Mouse (Mus musculus) adrenal gland, postnatal 0 days (tissue): ENCODE data around the gene Eif3c. TPM values are rescaled to one million over a fixed set of nuclear protein-coding genes. Genes with fewer than 3 reads are reported as not detected.

Experiments
- microRNA-seq: library from miRNA; unstranded; fragments of <30 nt; microRNA quantifications from one replicate; pipeline ENCODE4, GENCODE M21; 2016; ENCODE audit warnings: borderline replicate concordance; ENCODE audit not compliant: insufficient number of aligned reads
- polyA plus RNA-seq: library from polyadenylated mRNA; unstranded; fragments of >200 nt; fragmentation: Nextera tagmentation; extraction: Ambion mirVana; gene quantifications from 2 replicates; pipeline ENCODE4 v1.2.1, GENCODE M21; 2015

Gene Eif3c
- polyA plus RNA-seq, result 124 and 159 TPM in 2 replicates

DNA sequence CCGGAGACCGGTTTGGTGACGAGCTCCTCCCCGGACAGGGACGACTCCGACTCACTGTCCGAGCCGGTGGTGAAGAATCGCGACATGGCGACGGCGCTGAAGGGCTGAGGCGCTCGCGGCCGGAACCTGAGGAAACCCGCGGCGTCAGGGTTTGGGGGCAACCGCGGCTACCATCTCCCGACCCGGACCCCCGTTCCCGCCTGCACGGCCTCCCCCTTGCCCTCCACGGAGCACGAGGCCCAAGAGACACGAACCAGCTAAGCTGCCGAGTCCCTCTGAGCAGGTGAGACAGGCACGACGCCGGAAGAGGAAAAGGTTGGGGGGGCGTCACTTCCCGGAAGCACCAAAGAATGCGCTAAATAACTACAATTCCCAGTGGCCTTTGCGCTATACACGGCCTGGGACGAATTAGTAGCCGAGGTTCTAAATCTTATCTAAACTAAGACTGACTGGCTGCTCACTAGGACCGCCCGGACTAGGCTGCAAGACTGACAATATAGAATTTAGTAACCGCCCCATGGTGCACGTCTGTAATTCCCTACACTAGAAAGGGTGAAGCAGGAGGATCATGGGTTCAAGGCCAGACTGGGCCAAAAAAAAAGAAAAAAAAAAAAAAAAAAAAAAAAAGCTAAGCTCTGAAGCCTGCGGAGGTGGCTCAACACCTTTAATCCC is at the start of gene Eif3c:
Gene Eif3c (minus strand): TSS at position 318 of the 672 bp plus-strand sequence.

DNA sequence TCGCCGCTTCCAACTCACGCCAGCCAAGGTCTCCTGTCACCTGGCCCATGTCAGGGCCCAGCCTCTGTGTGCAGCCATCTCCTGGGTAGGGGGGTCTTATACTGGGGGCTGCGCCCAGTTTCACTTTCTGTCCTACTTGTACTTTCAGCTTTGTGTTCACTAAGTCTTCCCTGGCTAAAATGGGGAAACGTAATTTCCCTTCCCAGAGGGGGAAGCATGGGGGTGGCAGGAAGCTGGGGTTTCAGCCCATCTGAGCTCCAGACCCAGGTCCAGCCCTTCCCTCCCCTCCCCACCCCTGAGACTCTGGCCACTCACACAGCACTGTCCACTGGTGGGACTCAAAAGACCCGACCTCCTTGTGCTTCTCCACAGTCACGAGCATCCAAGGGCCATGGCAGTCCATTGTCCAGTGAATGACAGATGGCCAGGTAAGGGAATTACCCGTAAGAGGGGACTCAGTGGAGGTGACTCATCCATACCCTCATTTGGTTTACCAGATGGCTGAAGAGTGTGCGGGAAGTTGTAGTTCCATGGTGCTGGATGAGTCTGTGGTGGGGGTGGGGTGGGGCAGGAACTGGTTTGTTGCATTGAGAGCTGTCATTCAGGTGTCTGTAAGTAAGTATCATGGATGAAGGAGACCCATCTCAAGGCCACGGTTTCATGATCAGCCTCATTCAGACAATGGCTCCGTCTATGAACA is 28.8 kb upstream of the Eif3c start, which contains the start of gene Il27:
Gene Il27 (minus strand): TSS at position 80 of the 700 bp plus-strand sequence.

DNA sequence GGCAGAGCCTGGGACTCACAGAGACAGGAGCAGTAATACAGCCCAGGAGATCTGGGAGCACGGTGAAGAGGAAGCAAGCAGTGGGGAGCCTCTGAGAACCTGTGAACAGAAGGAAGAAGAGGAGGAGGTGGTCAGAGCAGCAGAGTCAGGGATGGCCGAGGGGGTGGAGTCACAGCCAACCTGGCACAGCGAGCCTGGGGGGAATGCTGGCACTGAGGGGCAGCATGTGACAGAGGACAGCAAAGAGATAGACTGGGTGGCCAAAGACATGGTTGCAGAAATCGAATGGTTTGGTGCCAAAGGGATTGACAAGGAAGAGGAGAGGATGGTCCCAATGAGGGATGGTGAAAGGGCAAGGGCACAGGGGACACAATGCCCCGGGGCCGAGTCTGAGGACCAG is 19.5 kb upstream of the Eif3c start, which contains the start of gene Cln3:
Gene Cln3 (minus strand): TSS at position 101 of the 400 bp plus-strand sequence.

DNA sequence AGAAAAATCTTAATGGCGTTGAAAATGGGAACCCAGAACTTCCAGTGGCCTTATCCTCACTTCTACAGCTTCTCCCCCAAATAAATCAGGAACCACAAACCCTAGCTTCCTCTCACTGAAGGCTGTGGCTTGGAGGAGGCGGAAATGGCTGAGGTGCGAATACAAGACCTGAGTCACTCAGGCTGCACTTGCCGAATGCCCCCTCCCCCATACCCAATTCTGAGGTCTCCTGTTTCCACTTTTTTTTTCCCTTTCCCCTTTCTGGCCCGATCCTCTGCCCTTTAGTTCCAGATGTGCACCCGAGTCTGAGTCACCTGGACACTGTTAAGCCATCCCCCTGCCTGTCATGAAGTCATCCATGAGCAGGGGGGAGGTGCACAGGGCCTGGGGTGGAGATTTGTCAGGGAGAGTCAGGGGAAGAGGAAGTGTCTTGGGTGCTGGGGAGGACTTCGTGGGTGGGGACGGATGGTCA is 18.3 kb upstream of the Eif3c start, which contains the start of gene Apobr:
Gene Apobr (plus strand): TSS at position 437 of the 472 bp plus-strand sequence.

DNA sequence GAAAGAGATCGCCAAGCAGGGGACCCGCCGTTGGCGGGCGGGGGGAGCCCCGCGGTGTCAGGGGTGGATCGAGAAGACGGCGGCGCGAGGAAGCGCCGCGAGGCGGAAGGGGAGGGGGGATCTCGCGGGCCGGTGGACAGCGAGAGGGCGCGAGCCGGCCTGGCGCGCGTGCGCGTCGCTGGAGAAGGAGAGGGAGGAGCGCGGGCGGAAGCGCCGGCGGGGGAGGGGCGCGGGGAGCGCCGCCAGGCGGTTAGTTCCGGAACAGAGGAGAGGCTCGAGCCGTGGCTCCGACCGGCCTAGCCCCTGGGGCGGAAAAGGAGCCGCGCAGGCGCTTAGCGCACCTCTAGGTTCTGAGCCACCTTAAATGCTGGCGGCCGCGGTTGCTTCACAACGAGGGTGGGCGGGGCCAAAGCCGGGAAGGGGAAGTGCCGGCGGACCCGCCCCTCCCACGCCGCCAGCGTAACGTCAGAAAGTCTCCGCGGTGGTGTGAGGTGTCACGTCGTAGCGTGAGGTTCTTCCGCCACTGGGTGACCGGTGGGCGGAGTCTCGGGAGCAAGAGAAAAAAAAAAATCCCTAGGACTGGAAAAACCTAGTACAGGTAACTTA is 62.8 kb downstream of the Eif3c start, which contains the start of gene Atxn2l:
Gene Atxn2l (minus strand): TSS at position 165 of the 606 bp plus-strand sequence.

Small RNAs within 50 kb of the gene (microRNA-seq; reads per million reads assigned to microRNA genes)
- gene Mir7059, result 2.5 reads per million

Other genes starting within 250 kb of the Eif3c start
- 1.2 and 1.6 TPM in 2 replicates for gene Lat, start 196.8 kb downstream of the Eif3c start, polyA plus RNA-seq
- gene Spns1, start 189.0 kb downstream of the Eif3c start, polyA plus RNA-seq, result 35.3 and 41.7 TPM in 2 replicates
- 1.8 and 1.9 TPM in 2 replicates for gene Nfatc2ip, start 169.7 kb downstream of the Eif3c start, polyA plus RNA-seq
- gene Cd19, start 151.5 kb downstream of the Eif3c start, polyA plus RNA-seq, result 0.88 and 1.1 TPM in 2 replicates
- gene Rabep2, start 137.7 kb downstream of the Eif3c start, polyA plus RNA-seq, result 26.7 and 56.7 TPM in 2 replicates
- gene Atp2a1, start 103.3 kb downstream of the Eif3c start, polyA plus RNA-seq, result 2.9 and 14.1 TPM in 2 replicates
- 29.9 and 34.6 TPM in 2 replicates for gene Sh2b1, start 91.0 kb downstream of the Eif3c start, polyA plus RNA-seq
- 52.7 and 111 TPM in 2 replicates for gene Tufm, start 79.0 kb downstream of the Eif3c start, polyA plus RNA-seq
- 31.8 and 38.3 TPM in 2 replicates for gene Atxn2l, start 63.0 kb downstream of the Eif3c start, polyA plus RNA-seq
- 0.87 and 1.9 TPM in 2 replicates for gene Apobr, start 18.5 kb upstream of the Eif3c start, polyA plus RNA-seq
- gene Cln3, start 19.4 kb upstream of the Eif3c start, polyA plus RNA-seq, result 18.2 and 21.2 TPM in 2 replicates
- not detected in 2 replicates for gene Il27, start 28.5 kb upstream of the Eif3c start, polyA plus RNA-seq
- 25.1 and 37.7 TPM in 2 replicates for gene Nupr1, start 64.5 kb upstream of the Eif3c start, polyA plus RNA-seq
- 21.8 and 29.0 TPM in 2 replicates for gene Sgf29, start 82.9 kb upstream of the Eif3c start, polyA plus RNA-seq
- 41.3 and 56.5 TPM in 2 replicates for gene Sult1a1, start 110.0 kb upstream of the Eif3c start, polyA plus RNA-seq
- 164 and 213 TPM in 2 replicates for gene Bola2, start 129.0 kb upstream of the Eif3c start, polyA plus RNA-seq
- gene Slx1b, start 129.4 kb upstream of the Eif3c start, polyA plus RNA-seq, result 7.1 and 8.3 TPM in 2 replicates
- 30.5 and 42.8 TPM in 2 replicates for gene Coro1a, start 141.4 kb upstream of the Eif3c start, polyA plus RNA-seq
- 85.9 and 91.2 TPM in 2 replicates for gene Mapk3, start 193.2 kb upstream of the Eif3c start, polyA plus RNA-seq
- gene Gdpd3, start 199.9 kb upstream of the Eif3c start, polyA plus RNA-seq, result 1.4 and 2.6 TPM in 2 replicates
- 268 and 297 TPM in 2 replicates for gene Ypel3, start 210.5 kb upstream of the Eif3c start, polyA plus RNA-seq
- gene Tbx6, start 215.1 kb upstream of the Eif3c start, polyA plus RNA-seq, result 0.07 and 0.25 TPM in 2 replicates
- gene Ppp4c, start 226.1 kb upstream of the Eif3c start, polyA plus RNA-seq, result 149 and 172 TPM in 2 replicates
- gene Fam57b, start 231.3 kb upstream of the Eif3c start, polyA plus RNA-seq, result 3.6 and 8.0 TPM in 2 replicates